Mouse (Mus musculus) neural tube, embryonic 11.5 days (tissue): Measurements from ENCODE around the gene Cenpl. TPM values are rescaled to one million over a fixed set of nuclear protein-coding genes. Genes with fewer than 3 reads are reported as not detected.

Source experiments
- polyA plus RNA-seq: library from polyadenylated mRNA; unstranded; fragments of >200 nt; fragmentation: Nextera tagmentation; extraction: Ambion mirVana; gene quantifications from 2 replicates; pipeline ENCODE4 v1.2.1, GENCODE M21; 2014

The Cenpl gene
- polyA plus RNA-seq, 1 experiment from 2014 or later: 37.8 TPM

Other genes starting within 250 kb of the Cenpl start
- gene Rc3h1, start 164.3 kb upstream of the Cenpl start, polyA plus RNA-seq: 7.3 and 8.6 TPM in 2 replicates
- gene Serpinc1, start 92.1 kb upstream of the Cenpl start, polyA plus RNA-seq: 0.94 and 1.4 TPM in 2 replicates
- 9.4 and 12.4 TPM in 2 replicates for gene Zbtb37, start 35.9 kb upstream of the Cenpl start, polyA plus RNA-seq
- 51.9 and 54.6 TPM in 2 replicates for gene Dars2, start 55 bp upstream of the Cenpl start, polyA plus RNA-seq
- gene Klhl20, start 60.8 kb downstream of the Cenpl start, polyA plus RNA-seq: 21.9 and 22.9 TPM in 2 replicates
- gene Ankrd45, start 72.0 kb downstream of the Cenpl start, polyA plus RNA-seq: 3.5 and 5.5 TPM in 2 replicates
- gene Tex50, start 88.6 kb downstream of the Cenpl start, polyA plus RNA-seq: not detected in 2 replicates
- gene Prdx6, start 180.5 kb downstream of the Cenpl start, polyA plus RNA-seq: 457 and 477 TPM in 2 replicates